Mouse (Mus musculus) thymus, adult 18-20 months (tissue): ENCODE results near the gene Ddx19b.
"Not testable (repeated sequence)": the region's sequence is repeated elsewhere in the genome, so short reads cannot be mapped to it uniquely, and the experiment has no call there.

Experiments used
- DNase-seq, 2 experiments: peaks; one replicate each; pipeline ENCODE4 v3.0.0; 2022; ENCODE audit warnings: mixed read lengths in 2 of 2

Gene Ddx19b

GRCm38 (mm10) chr8:111031572-111031971 is at the start of gene Ddx19b:
Ddx19b (minus strand) TSS chr8:111031751.
- DNase-seq, result no peak

GRCm38 (mm10) chr8:111079861-111080271 is 48.3 kb upstream of the Ddx19b start:
- no peak for DNase-seq

- no peak for DNase-seq
These were observed 47.9 kb upstream of the Ddx19b start for GRCm38 (mm10) chr8:111079461-111079860.

- DNase-seq, result no peak
These were observed 44.4 kb upstream of the Ddx19b start for GRCm38 (mm10) chr8:111075926-111076325.

GRCm38 (mm10) chr8:111068660-111069059 is 37.1 kb upstream of the Ddx19b start:
- not testable (repeated sequence) for DNase-seq

- no peak for DNase-seq
These were observed 35.9 kb upstream of the Ddx19b start for GRCm38 (mm10) chr8:111067439-111067838.

GRCm38 (mm10) chr8:111066308-111066707 is 34.8 kb upstream of the Ddx19b start:
- no peak for DNase-seq

GRCm38 (mm10) chr8:111062893-111063292 is 31.3 kb upstream of the Ddx19b start:
- DNase-seq, result no peak

GRCm38 (mm10) chr8:111062072-111062757 is 30.7 kb upstream of the Ddx19b start:
- DNase-seq, result peak; percentile 62 to 77

- no peak for DNase-seq
These were observed 30.1 kb upstream of the Ddx19b start for GRCm38 (mm10) chr8:111061688-111062071.

GRCm38 (mm10) chr8:111058946-111059572 is 27.5 kb upstream of the Ddx19b start:
- DNase-seq, result no peak

GRCm38 (mm10) chr8:111056691-111057293 is 25.2 kb upstream of the Ddx19b start:
- peak; percentile 20 to 22 for DNase-seq

GRCm38 (mm10) chr8:111056158-111056663 is 24.7 kb upstream of the Ddx19b start, which contains the start of gene Exosc6:
Exosc6 (plus strand) TSS chr8:111056339.
- DNase-seq, result peak; percentile 83 to 86

- no peak for DNase-seq
These were observed 24.1 kb upstream of the Ddx19b start for GRCm38 (mm10) chr8:111055661-111056060.

GRCm38 (mm10) chr8:111055031-111055634 is 23.6 kb upstream of the Ddx19b start:
- no peak for DNase-seq

- no peak for DNase-seq
These were observed 22.4 kb upstream of the Ddx19b start for GRCm38 (mm10) chr8:111053827-111054518.

- DNase-seq, result no peak
These were observed 17.6 kb upstream of the Ddx19b start for GRCm38 (mm10) chr8:111049106-111049505.

- DNase-seq, result no peak
These were observed 17.1 kb upstream of the Ddx19b start for GRCm38 (mm10) chr8:111048694-111049093.

- DNase-seq, result no peak
These were observed 12.6 kb upstream of the Ddx19b start for GRCm38 (mm10) chr8:111044003-111044734.

- no peak for DNase-seq
These were observed 11.0 kb upstream of the Ddx19b start for GRCm38 (mm10) chr8:111042546-111042945.

- DNase-seq, result no peak
These were observed 5.0 kb upstream of the Ddx19b start for GRCm38 (mm10) chr8:111036591-111036990.

- DNase-seq, result no peak
These were observed 2.7 kb upstream of the Ddx19b start for GRCm38 (mm10) chr8:111034276-111034675.
